Mouse (Mus musculus): ENCODE measurements around the gene Zfp646.
A peak's percentile ranks its signal among the peaks of the same experiment; 100 is the strongest.

GRCm38 (mm10) chr7:127870136-127870821 is 5.7 kb upstream of the Zfp646 start:
- TF ChIP-seq MAZ (IDR thresholded peaks at IDR 0.05; ENCODE audit: low read depth, low read length): no peak
- peak in 1 of 2 experiments; percentile 77; a peak in 3 of 4 replicates for TF ChIP-seq CTCF (conservative IDR thresholded peaks at IDR 0.05 in 1 of 2, IDR thresholded peaks at IDR 0.05 in 1 of 2; ENCODE audit: low read depth in 2 of 2, low read length in 2 of 2)
- no peak for TF ChIP-seq JUN (IDR thresholded peaks at IDR 0.05; ENCODE audit: insufficient read depth, low read depth, low read length)
- TF ChIP-seq MAFK (IDR thresholded peaks at IDR 0.05; ENCODE audit: insufficient replicate concordance, low read length): no peak
- TF ChIP-seq POLR2A (IDR thresholded peaks at IDR 0.05; ENCODE audit: low read depth, low read length): no peak
- no peak for TF ChIP-seq GABPA (IDR thresholded peaks at IDR 0.05; ENCODE audit: insufficient replicate concordance, low read depth, low read length)
- no peak for TF ChIP-seq EP300 (IDR thresholded peaks at IDR 0.05; ENCODE audit: low read length)

Measured in CH12.LX (cell line).